In the genomic region with DNA sequence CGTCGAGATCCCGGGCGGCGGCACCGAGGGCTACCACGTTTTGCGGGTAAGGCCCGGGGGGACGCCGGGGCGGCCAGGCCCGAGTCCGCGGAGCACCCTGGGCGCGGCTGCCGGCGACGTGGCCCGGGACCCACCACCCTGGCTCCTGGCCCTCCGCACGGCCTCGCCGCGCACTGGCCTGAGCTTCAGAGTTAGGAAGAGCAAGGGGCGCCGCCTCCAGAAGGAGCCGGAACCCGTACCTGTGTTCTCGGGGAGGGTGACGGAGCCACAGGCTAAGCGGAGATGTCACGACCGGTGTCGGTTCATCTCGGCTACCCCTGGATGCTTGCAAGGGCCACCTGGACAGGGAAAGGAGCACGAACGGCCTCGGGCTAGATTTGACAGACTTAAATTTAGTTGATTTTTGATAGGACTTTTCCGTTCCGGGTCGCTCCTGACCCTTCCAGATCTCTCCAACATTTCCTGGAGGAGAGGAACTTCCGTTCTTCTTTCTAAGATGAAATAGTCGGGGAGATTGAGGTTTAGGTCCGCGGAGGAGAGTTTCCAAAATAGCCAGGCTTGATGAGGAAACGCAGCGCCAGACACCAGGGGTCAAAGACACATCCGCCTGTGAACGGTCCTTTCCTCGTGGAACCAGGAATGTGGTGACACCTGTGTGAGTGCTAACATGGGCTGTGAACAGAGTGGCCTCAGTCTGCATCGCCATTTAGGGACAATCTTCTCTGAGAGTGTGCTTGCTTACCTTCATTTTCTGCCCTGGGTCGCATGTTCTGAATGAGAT, we compare ENCODE assay signal across 8 mouse cellular contexts. TPM values are rescaled to one million over a fixed set of nuclear protein-coding genes. Genes with fewer than 3 reads are reported as not detected.
DNase-seq lines count a peak whose midpoint lies in the region; ATAC-seq lines count a peak whose summit lies in the region.

A gene (minus strand): TSS at position 394 of the 781 bp plus-strand sequence.

- no peaks in the 10 kb centered on the region for H3K27me3 ChIP-seq in heart, embryonic 11.5 days (ENCODE audit: control insufficient read depth, insufficient read depth, low read length)
- H3K27me3 ChIP-seq in limb, embryonic 13.5 days = 0 out of 2 replicates have a peak, but pooled peaks cover 6% of the 10 kb centered on the region
- H3K27me3 ChIP-seq in midbrain, embryonic 15.5 days (replicated peaks) = no peaks in the 10 kb centered on the region

- no peak for DNase-seq in heart, postnatal 25 days (ENCODE audit: low spot score)
- peak; percentile 32 for DNase-seq in CD4-positive helper T cell, adult 2 months (ENCODE audit: low read depth, low spot score)
- peak; percentile 3 for DNase-seq in cerebellum, adult 11 months
- peak; percentile 13 for DNase-seq in forelimb bud, embryonic 11.5 days (ENCODE audit: low read depth, low spot score)
- no peak for DNase-seq in right cerebral cortex, postnatal 4 days

- peak within 1 kb of the TSS; percentile 99 for H3K9ac ChIP-seq in heart, embryonic 11.5 days (ENCODE audit: low read depth, low read length)
- peak within 1 kb of the TSS; percentile 98 for H3K9ac ChIP-seq in limb, embryonic 13.5 days
- peak within 1 kb of the TSS; percentile 76 for H3K9ac ChIP-seq in midbrain, embryonic 15.5 days

- intact Hi-C loops in heart, postnatal 25 days (cut with DNase I) = no loop called here

- H3K4me1 ChIP-seq in heart, embryonic 11.5 days (ENCODE audit: control insufficient read depth, insufficient read depth, low read length) = peaks cover 8% of the 10 kb centered on the region; the same call in 1 of the 2 replicates
- H3K4me1 ChIP-seq in limb, embryonic 13.5 days = peaks cover 22% of the 10 kb centered on the region
- peaks cover 23% of the 10 kb centered on the region for H3K4me1 ChIP-seq in midbrain, embryonic 15.5 days

- H3K36me3 ChIP-seq in heart, embryonic 11.5 days (ENCODE audit: control insufficient read depth, insufficient read depth, low read length) = no peaks in the 10 kb centered on the region
- H3K36me3 ChIP-seq in limb, embryonic 13.5 days = 0 out of 2 replicates have a peak, but pooled peaks cover 2% of the 10 kb centered on the region
- no peaks in the 10 kb centered on the region for H3K36me3 ChIP-seq in midbrain, embryonic 15.5 days (replicated peaks)

- peak; percentile 77 for ATAC-seq in heart, embryonic 11.5 days (replicated peaks; ENCODE audit: insufficient number of reproducible peaks, low FRiP score, low TSS enrichment)
- ATAC-seq in limb, embryonic 13.5 days (ENCODE audit: low FRiP score, low read depth) = no peak
- ATAC-seq in midbrain, embryonic 15.5 days (replicated peaks) = peak; percentile 83

- peak within 1 kb of the TSS; percentile 96 for H3K27ac ChIP-seq in heart, embryonic 11.5 days (ENCODE audit: low read depth, low read length)
- H3K27ac ChIP-seq in limb, embryonic 13.5 days = peak within 1 kb of the TSS; percentile 92
- peak within 1 kb of the TSS; percentile 86 for H3K27ac ChIP-seq in midbrain, embryonic 15.5 days

- peak within 1 kb of the TSS; percentile 80 for H3K4me2 ChIP-seq in heart, embryonic 11.5 days
- peak within 1 kb of the TSS; percentile 89 for H3K4me2 ChIP-seq in limb, embryonic 13.5 days (replicated peaks)
- H3K4me2 ChIP-seq in midbrain, embryonic 15.5 days = peak within 1 kb of the TSS; percentile 79

- no peaks in the 10 kb centered on the region for H3K9me3 ChIP-seq in heart, embryonic 11.5 days (replicated peaks; ENCODE audit: control insufficient read depth, low read length)
- no peaks in the 10 kb centered on the region for H3K9me3 ChIP-seq in limb, embryonic 13.5 days
- H3K9me3 ChIP-seq in midbrain, embryonic 15.5 days = no peaks in the 10 kb centered on the region

- H3K4me3 ChIP-seq in heart, embryonic 11.5 days (ENCODE audit: low read depth, low read length) = peak within 1 kb of the TSS; percentile 95
- H3K4me3 ChIP-seq in limb, embryonic 13.5 days = peak within 1 kb of the TSS; percentile 90
- H3K4me3 ChIP-seq in midbrain, embryonic 15.5 days = peak within 1 kb of the TSS; percentile 75

- WGBS in heart, embryonic 11.5 days (ENCODE audit: insufficient replicate concordance) = under 1% methylated on average over 54 of the region's 54 CpGs
- 1% methylated on average over 53 of the region's 54 CpGs for WGBS in limb, embryonic 13.5 days
- WGBS in midbrain, embryonic 15.5 days = under 1% methylated on average over 44 of the region's 54 CpGs

RNA-seq across cellular contexts. Expression of the gene that starts here (rescaled TPM):
- 3.1 and 5.1 TPM in 2 replicates for polyA plus RNA-seq in heart, embryonic 11.5 days (2014; fragmentation: Nextera tagmentation; extraction: Ambion mirVana)
- not detected for total RNA-seq in heart, postnatal 25 days (2021)
- 5.6 and 6.3 TPM in 2 replicates for polyA plus RNA-seq in limb, embryonic 13.5 days (2015; fragmentation: Nextera tagmentation; extraction: Ambion mirVana)
- 4.6 and 5.6 TPM in 2 replicates for polyA plus RNA-seq in midbrain, embryonic 15.5 days (2015; fragmentation: Nextera tagmentation; extraction: Ambion mirVana)

Comparison
In these comparisons a context has a peak if more than half of its experiments do, and no peak if none do; other contexts are left out.
1. DNase-seq: peak in CD4-positive helper T cell, adult 2 months (single experiment), cerebellum, adult 11 months (single experiment) and forelimb bud, embryonic 11.5 days (single experiment); none in heart, postnatal 25 days (single experiment) and right cerebral cortex, postnatal 4 days (single experiment).
2. Peak in every context shown above with its lines, with median percentiles within 50 percentile points of each other: H3K27ac ChIP-seq, H3K4me2 ChIP-seq, H3K4me3 ChIP-seq and H3K9ac ChIP-seq.